Mouse (Mus musculus): Measurements from ENCODE around the gene Defb23. TPM values are rescaled to one million over a fixed set of nuclear protein-coding genes. Genes with fewer than 3 reads are reported as not detected.

Defb23 gene
- polyA plus RNA-seq, 1 experiment from 2014 or later: not detected

DNA sequence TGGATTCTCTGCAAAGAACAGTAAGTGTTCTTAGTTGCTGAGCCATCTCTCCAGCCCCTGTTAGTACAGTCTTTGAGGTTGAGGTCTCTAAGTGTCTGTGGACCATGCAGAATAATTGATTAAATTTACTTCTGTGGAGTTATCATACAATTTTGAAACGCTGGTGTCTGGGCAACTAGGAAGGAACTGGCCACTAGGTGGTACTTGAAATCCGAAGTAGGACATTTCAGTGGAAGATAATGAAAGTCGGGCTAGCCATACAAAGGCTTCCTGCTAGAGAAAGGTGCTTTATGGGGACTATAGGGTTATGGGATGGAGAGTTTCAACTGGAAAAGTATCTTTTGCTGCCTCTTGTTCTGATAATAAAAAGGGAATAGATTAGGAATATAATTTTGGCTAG lies 8.0 kb upstream of the Defb23 start:
- Histone ChIP-seq H3K36me3 (no peaks in the 10 kb centered on the region), H3K9me3 (no peaks in the 10 kb centered on the region), H3K27ac (no peak overlapping the region), H3K27me3 (no peaks in the 10 kb centered on the region), H3K4me3 (no peak overlapping the region), H3K4me2 (no peak overlapping the region), H3K9ac (no peak overlapping the region), H3K4me1 (no peaks in the 10 kb centered on the region)
- 27% methylated on average over 3 of the region's 3 CpGs for WGBS
- no peak for ATAC-seq (ENCODE audit: insufficient number of reproducible peaks, low FRiP score, low TSS enrichment, low read depth)

DNA sequence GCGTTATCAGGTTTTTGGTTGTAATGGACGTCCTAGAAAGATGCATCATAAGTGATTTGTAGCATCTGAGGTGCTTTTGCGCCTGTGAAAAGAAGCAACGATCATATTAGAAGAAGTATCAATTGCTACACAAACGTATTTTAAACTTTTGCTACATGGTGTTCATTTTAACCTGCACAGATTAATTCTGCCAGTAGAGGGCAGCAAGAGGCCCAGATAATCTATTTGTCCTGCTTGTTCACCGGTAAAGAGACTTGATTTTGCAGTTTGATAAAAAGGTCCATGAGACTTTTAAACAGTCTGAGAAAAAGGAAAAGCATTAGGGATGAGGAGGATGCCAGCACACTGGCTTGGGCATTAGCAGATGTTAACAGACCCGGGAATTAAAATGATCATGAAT lies 6.6 kb upstream of the Defb23 start:
- H3K27me3 ChIP-seq: no peaks in the 10 kb centered on the region
- WGBS: 28% methylated on average over 7 of the region's 7 CpGs
- H3K27ac ChIP-seq: no peak overlapping the region
- no peaks in the 10 kb centered on the region for H3K9me3 ChIP-seq
- H3K4me3 ChIP-seq: no peak overlapping the region
- H3K4me1 ChIP-seq: no peaks in the 10 kb centered on the region
- H3K9ac ChIP-seq: no peak overlapping the region
- no peaks in the 10 kb centered on the region for H3K36me3 ChIP-seq
- ATAC-seq (ENCODE audit: insufficient number of reproducible peaks, low FRiP score, low TSS enrichment, low read depth): no peak
- no peak overlapping the region for H3K4me2 ChIP-seq

DNA sequence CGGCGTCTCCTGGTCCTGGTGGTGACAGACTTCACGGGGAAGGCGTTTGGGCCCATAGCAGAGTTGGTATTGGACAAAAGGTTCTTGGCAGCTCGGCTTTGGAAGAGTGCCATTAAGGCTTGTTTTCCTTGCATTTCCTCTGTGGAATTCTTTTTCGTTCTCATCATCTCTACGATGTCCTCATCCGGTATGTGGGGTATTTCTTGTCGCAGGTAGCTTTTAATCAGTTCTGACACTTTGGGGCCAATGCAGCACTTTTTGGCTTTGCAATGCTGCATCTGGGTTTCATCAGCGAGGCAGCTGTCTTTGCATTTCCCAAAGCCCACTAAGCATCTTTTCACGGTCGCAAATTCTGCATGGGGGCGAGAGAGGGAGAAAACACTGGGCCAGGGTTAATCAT lies 5.2 kb downstream of the Defb23 start:
- Histone ChIP-seq H3K4me3 (no peak overlapping the region), H3K4me2 (no peak overlapping the region), H3K36me3 (no peaks in the 10 kb centered on the region), H3K9ac (no peak overlapping the region), H3K27me3 (no peaks in the 10 kb centered on the region), H3K4me1 (no peaks in the 10 kb centered on the region), H3K27ac (no peak overlapping the region), H3K9me3 (no peaks in the 10 kb centered on the region)
- ATAC-seq (ENCODE audit: insufficient number of reproducible peaks, low FRiP score, low TSS enrichment, low read depth): no peak
- WGBS: 39% methylated on average over 13 of the region's 13 CpGs

DNA sequence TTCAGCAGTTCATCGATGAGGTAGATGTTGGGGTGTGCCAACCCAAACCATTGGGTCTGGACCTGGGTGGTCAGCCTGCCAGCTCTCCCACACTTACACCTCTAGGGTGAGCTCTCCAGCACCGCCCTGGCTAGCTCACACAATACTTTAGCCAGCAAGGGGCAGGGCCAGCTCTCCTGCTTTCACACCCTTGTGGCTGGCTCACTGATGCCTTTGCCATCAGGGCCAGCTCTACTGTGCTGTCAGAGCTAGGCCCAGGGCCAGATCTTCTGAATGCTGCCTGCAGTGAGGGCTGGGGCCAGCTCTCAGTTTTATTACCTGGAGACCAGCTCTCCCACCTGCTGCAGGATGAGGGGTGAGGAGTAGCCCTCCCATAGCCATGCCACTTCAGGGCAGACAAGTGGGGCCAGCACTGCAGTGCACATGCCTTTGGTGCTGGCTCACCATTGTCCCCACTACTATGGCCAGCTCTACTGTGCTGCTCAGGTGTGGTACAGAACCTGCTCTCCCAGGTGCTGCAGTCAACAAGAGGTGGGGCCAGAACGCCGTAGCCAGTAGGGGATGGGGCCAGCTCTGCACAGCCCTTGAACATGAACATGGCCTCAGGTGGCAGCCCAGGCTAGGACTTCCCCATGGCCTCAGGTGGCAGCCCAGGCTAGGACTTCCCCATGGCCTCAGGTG lies 12.2 kb downstream of the Defb23 start:
- H3K36me3 ChIP-seq: no peaks in the 10 kb centered on the region
- H3K27me3 ChIP-seq: no peaks in the 10 kb centered on the region
- WGBS: 69% methylated on average over 4 of the region's 4 CpGs
- no peaks in the 10 kb centered on the region; the same call in 1 of the 2 replicates for H3K4me1 ChIP-seq
- H3K9me3 ChIP-seq: no peaks in the 10 kb centered on the region
- ATAC-seq (ENCODE audit: insufficient number of reproducible peaks, low FRiP score, low TSS enrichment, low read depth): 0 out of 2 replicates have a peak, but pooled peaks have one; percentile 40
- no peak overlapping the region for H3K9ac ChIP-seq
- no peak overlapping the region for H3K4me2 ChIP-seq
- H3K27ac ChIP-seq: no peak overlapping the region
- H3K4me3 ChIP-seq: no peak overlapping the region

DNA sequence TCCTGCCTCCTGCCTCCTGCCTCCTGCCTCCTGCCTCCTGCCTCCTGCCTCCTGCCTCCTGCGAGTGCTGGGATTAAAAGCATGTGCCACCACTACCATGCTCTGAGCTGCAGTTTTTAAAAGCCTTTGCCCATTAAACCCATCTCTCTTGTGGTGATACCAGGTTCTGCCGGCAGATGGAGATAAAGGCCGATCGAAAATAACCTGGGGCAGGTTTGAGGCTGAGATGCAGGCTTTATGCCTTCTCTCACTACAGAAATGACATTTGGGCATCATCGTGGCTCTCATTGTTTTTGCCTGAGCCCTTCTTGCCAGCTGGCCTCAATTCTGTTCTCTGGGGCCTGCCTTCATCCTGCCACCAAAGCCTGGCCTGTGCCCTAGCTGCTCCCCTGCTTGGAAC lies 14.2 kb downstream of the Defb23 start:
- no peak for ATAC-seq (ENCODE audit: insufficient number of reproducible peaks, low FRiP score, low TSS enrichment, low read depth)
- Histone ChIP-seq H3K36me3 (no peaks in the 10 kb centered on the region), H3K4me2 (no peak overlapping the region), H3K27me3 (no peaks in the 10 kb centered on the region), H3K4me1 (no peaks in the 10 kb centered on the region; the same call in 1 of the 2 replicates), H3K27ac (no peak overlapping the region), H3K9ac (no peak overlapping the region), H3K9me3 (no peaks in the 10 kb centered on the region), H3K4me3 (no peak overlapping the region)
- 7% methylated on average over 5 of the region's 5 CpGs for WGBS

DNA sequence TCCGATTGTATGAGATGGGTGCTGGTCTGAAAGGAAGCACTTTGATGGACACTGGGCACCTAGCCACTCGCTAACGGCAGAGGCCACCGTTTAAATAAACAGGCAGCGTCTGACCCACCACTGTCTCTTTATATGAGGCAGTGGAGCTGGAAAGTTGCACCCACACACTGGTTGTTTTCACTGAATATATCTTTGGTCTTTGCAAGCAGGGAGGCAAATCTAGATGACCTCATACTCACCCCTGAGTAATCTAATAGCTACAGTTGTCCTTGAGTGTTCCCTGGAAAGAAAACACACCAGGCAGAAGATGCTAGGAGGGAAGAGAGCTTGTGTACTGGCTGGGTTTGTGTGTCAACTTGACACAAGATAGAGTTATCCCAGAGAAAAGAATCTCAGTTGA lies 17.0 kb downstream of the Defb23 start:
- Histone ChIP-seq H3K9ac (no peak overlapping the region), H3K27me3 (no peaks in the 10 kb centered on the region), H3K4me3 (no peak overlapping the region), H3K4me2 (no peak overlapping the region), H3K9me3 (no peaks in the 10 kb centered on the region), H3K27ac (no peak overlapping the region), H3K4me1 (no peaks in the 10 kb centered on the region; the same call in 1 of the 2 replicates), H3K36me3 (no peaks in the 10 kb centered on the region)
- 46% methylated on average over 5 of the region's 5 CpGs for WGBS
- no peak for ATAC-seq (ENCODE audit: insufficient number of reproducible peaks, low FRiP score, low TSS enrichment, low read depth)

DNA sequence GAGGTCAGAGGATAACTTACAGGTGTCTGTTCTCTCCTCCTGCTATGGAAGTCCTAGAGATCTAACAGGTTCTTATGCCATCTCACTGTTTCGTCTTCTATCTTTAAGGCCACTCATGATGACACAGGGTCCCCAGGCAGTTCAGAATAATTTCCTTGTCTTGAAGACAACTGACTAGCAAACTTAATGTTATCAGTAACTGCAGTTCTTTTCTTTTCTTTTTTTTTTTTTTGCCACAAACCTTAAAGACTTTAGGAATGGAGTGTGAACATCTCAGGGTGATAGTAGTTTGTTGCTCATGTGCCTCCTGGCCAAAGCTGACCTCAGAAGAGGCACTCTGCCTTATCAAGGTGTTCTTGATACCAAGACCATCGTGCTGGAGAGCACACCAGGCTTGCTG lies 17.8 kb downstream of the Defb23 start:
- 64% methylated on average over 2 of the region's 2 CpGs for WGBS
- H3K27me3 ChIP-seq: no peaks in the 10 kb centered on the region
- ATAC-seq (ENCODE audit: insufficient number of reproducible peaks, low FRiP score, low TSS enrichment, low read depth): no peak
- H3K9me3 ChIP-seq: no peaks in the 10 kb centered on the region
- H3K27ac ChIP-seq: no peak overlapping the region
- no peak overlapping the region for H3K4me2 ChIP-seq
- no peak overlapping the region for H3K9ac ChIP-seq
- H3K36me3 ChIP-seq: no peaks in the 10 kb centered on the region
- H3K4me1 ChIP-seq: no peaks in the 10 kb centered on the region
- no peak overlapping the region for H3K4me3 ChIP-seq

DNA sequence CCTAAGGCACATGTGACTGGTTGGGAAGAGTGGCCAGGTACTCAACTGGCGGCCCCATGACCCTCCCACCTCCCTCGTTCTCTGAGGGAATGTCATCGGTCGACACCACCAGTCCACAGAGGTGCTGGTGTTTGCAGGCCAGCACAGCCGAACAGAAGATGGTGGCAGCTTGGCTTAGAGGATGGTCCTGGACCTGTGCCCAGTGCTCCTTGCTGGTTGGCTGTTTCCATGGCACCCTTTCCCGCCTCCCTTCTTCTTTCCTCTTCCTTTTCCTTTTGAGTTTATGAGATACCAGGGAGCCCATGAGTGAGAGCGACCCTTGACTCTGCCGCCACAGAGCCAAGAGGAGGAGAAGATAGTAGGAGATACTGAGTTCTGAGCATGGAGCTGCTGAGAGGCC lies 21.1 kb downstream of the Defb23 start:
- Histone ChIP-seq H3K9me3 (no peaks in the 10 kb centered on the region), H3K27me3 (no peaks in the 10 kb centered on the region), H3K9ac (no peak overlapping the region), H3K4me2 (no peak overlapping the region), H3K4me3 (no peak overlapping the region), H3K36me3 (no peaks in the 10 kb centered on the region), H3K27ac (no peak overlapping the region), H3K4me1 (no peaks in the 10 kb centered on the region)
- no peak for ATAC-seq (ENCODE audit: insufficient number of reproducible peaks, low FRiP score, low TSS enrichment, low read depth)
- 85% methylated on average over 8 of the region's 8 CpGs for WGBS

DNA sequence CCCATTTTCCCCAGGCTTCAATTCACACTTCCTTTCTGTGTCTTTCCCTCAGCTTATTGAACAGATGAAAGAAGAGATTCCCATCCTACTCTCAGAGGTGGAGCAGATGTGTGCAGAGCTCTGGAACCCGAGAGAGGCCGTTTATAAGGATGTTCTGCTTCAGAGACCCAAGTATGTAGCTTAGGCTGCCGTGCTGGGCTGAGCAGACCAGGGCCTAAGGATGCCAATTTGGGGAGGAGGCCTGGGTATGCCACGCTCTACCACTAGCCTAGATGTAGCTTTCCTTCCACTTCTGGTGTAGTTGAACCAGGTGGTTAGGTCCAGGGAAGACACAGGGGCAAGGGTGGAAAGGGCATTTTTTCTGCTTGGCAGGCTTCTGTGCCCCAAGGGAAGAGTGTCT lies 22.1 kb downstream of the Defb23 start:
- H3K4me1 ChIP-seq: peaks cover 1% of the 10 kb centered on the region
- H3K9ac ChIP-seq: no peak overlapping the region
- no peaks in the 10 kb centered on the region for H3K36me3 ChIP-seq
- no peak for ATAC-seq (ENCODE audit: insufficient number of reproducible peaks, low FRiP score, low TSS enrichment, low read depth)
- no peaks in the 10 kb centered on the region for H3K9me3 ChIP-seq
- no peaks in the 10 kb centered on the region for H3K27me3 ChIP-seq
- no peak overlapping the region for H3K4me3 ChIP-seq
- no peak overlapping the region for H3K4me2 ChIP-seq
- WGBS: 73% methylated on average over 4 of the region's 4 CpGs
- H3K27ac ChIP-seq: no peak overlapping the region

DNA sequence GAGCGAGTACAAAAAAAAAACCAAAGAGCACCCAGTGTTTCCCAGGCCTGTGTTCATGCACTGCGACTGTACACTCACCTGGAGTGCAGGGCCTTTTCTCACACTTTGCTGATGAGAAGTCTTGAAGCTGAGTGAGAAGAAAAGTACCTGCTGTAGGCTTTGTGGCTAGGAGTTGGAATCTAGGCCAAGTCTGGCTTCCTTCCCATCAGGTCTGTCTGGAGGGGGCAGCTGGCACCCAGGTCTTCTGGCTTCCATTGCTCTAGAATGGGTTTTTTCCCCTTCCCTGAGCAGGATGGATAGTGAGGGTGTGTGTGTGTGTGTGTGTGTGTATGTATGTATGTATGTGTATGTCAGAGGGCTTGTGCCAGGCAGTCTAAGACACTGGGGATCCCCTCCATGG lies 24.6 kb downstream of the Defb23 start:
- Histone ChIP-seq H3K27me3 (no peaks in the 10 kb centered on the region), H3K27ac (no peak overlapping the region), H3K36me3 (no peaks in the 10 kb centered on the region), H3K9me3 (no peaks in the 10 kb centered on the region), H3K4me3 (no peak overlapping the region), H3K4me1 (peaks cover 5% of the 10 kb centered on the region), H3K9ac (no peak overlapping the region), H3K4me2 (no peak overlapping the region)
- 83% methylated on average over 2 of the region's 2 CpGs for WGBS
- no peak for ATAC-seq (ENCODE audit: insufficient number of reproducible peaks, low FRiP score, low TSS enrichment, low read depth)

DNA sequence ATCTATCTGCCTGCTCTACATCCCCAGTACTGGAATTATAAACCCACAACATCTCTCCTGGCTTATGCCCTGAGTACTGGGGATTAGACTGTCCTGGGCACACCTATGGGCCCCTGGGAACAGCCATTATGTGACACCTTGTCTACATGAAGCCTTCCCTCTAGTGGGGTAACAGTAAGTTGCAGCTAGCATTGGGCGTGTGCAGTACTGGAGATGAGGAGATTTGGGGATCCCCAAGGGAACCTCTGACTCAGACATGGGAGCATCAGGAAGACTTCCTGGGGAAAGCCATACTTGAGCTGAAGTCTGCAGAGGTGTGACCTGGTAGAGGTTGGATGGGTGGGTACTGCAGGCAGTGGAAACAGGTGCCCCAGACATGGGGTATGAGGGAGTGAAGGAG lies 25.5 kb downstream of the Defb23 start:
- H3K4me2 ChIP-seq: no peak overlapping the region
- no peak overlapping the region for H3K4me3 ChIP-seq
- ATAC-seq (ENCODE audit: insufficient number of reproducible peaks, low FRiP score, low TSS enrichment, low read depth): no peak
- peaks cover 5% of the 10 kb centered on the region for H3K4me1 ChIP-seq
- H3K27me3 ChIP-seq: no peaks in the 10 kb centered on the region
- H3K9me3 ChIP-seq: no peaks in the 10 kb centered on the region
- H3K9ac ChIP-seq: no peak overlapping the region
- WGBS: 55% methylated on average over 1 of the region's 1 CpGs
- no peaks in the 10 kb centered on the region for H3K36me3 ChIP-seq
- H3K27ac ChIP-seq: no peak overlapping the region

DNA sequence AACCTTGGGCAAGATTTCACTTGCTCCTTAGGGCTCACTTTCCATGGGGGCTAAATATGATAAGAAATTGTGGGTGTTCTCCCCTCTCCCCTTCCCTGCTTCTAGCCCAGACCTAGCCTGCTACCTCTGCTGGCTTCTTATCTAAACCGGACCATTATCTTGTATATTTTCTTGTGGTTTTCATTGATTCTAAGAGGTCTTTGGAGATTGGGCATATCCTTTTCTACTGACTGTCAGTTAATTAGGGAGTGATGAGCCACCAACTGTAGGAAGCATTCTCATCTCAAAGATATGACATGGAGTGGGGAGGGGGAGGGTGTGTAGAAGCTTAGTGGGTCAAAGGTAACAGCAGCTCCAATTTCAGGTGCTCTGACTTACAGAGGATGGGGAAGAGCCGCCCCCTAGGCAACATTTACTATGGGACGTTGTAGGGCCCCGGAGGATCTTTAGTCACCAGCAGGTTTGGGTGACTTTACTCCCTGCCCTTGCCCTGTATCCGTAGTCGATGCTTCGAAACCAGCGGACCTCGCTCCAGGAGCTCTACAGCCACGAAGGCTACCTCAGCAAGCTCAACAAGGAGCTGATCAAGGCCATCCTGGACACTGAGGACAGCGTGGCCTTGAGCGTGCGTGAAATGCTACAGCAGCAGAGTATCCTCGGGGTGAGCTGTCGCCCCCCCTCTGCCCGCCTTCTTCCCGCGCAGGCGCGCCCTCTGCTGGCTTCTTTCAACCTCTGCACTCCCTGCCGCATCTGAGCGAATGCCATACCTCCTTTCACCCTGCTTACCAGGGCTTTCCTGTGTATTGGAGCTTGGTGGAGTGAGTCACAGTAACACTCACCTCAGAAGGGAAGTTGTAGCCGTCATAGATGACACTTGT lies 27.2 kb downstream of the Defb23 start:
- Histone ChIP-seq H3K9ac (0 out of 2 replicates have a peak overlapping the region, but pooled peaks have one; percentile 31), H3K27me3 (no peaks in the 10 kb centered on the region), H3K27ac (no peak overlapping the region), H3K36me3 (no peaks in the 10 kb centered on the region), H3K4me2 (peak overlapping the region; percentile 67), H3K4me1 (peaks cover 5% of the 10 kb centered on the region), H3K9me3 (no peaks in the 10 kb centered on the region), H3K4me3 (peak overlapping the region; percentile 34)
- 4% methylated on average over 23 of the region's 23 CpGs for WGBS
- peak; percentile 62 for ATAC-seq (ENCODE audit: insufficient number of reproducible peaks, low FRiP score, low TSS enrichment, low read depth)
